Mouse (Mus musculus): ENCODE measurements around the gene Eif3g. TPM values are rescaled to one million over a fixed set of nuclear protein-coding genes. Genes with fewer than 3 reads are reported as not detected.

Gene Eif3g
- polyA plus RNA-seq, 1 experiment from 2014 or later: 305 TPM

Small RNA genes lying within 50 kb of the gene (microRNA-seq; reads per million reads assigned to microRNA genes)
- gene Mir7081 (ENCODE audit: borderline number of aligned reads): 0.86 reads per million

Other genes starting within 250 kb of the Eif3g start
- 47.7 and 49.5 TPM in 2 replicates for gene Pin1, start 246.5 kb downstream of the Eif3g start, polyA plus RNA-seq (2015; fragmentation: Nextera tagmentation; extraction: Ambion mirVana)
- 13.4 and 13.8 TPM in 2 replicates for gene Olfm2, start 152.3 kb downstream of the Eif3g start, polyA plus RNA-seq (2015; fragmentation: Nextera tagmentation; extraction: Ambion mirVana)
- gene Col5a3, start 83.6 kb downstream of the Eif3g start, polyA plus RNA-seq (2015; fragmentation: Nextera tagmentation; extraction: Ambion mirVana): 5.9 and 6.8 TPM in 2 replicates
- gene Rdh8, start 80.1 kb downstream of the Eif3g start, polyA plus RNA-seq (2015; fragmentation: Nextera tagmentation; extraction: Ambion mirVana): not detected in 2 replicates
- gene A230050P20Rik, start 30.0 kb downstream of the Eif3g start, polyA plus RNA-seq (2015; fragmentation: Nextera tagmentation; extraction: Ambion mirVana): 16.5 and 18.4 TPM in 2 replicates
- gene Angptl6, start 18.9 kb downstream of the Eif3g start, polyA plus RNA-seq (2015; fragmentation: Nextera tagmentation; extraction: Ambion mirVana): 5.0 and 5.4 TPM in 2 replicates
- gene Ppan, start 10.4 kb downstream of the Eif3g start, polyA plus RNA-seq (2015; fragmentation: Nextera tagmentation; extraction: Ambion mirVana): 83.2 and 89.9 TPM in 2 replicates
- gene Dnmt1, start 61.3 kb upstream of the Eif3g start, polyA plus RNA-seq (2015; fragmentation: Nextera tagmentation; extraction: Ambion mirVana): 77.2 and 78.4 TPM in 2 replicates
- 61.8 and 68.5 TPM in 2 replicates for gene S1pr2, start 78.2 kb upstream of the Eif3g start, polyA plus RNA-seq (2015; fragmentation: Nextera tagmentation; extraction: Ambion mirVana)
- gene Mrpl4, start 104.1 kb upstream of the Eif3g start, polyA plus RNA-seq (2015; fragmentation: Nextera tagmentation; extraction: Ambion mirVana): 122 and 126 TPM in 2 replicates
- 20.7 and 21.7 TPM in 2 replicates for gene Icam1, start 117.4 kb upstream of the Eif3g start, polyA plus RNA-seq (2015; fragmentation: Nextera tagmentation; extraction: Ambion mirVana)
- 0.59 and 1.0 TPM in 2 replicates for gene Icam4, start 130.8 kb upstream of the Eif3g start, polyA plus RNA-seq (2015; fragmentation: Nextera tagmentation; extraction: Ambion mirVana)
- 0.20 TPM in 2 replicates for gene Icam5, start 133.4 kb upstream of the Eif3g start, polyA plus RNA-seq (2015; fragmentation: Nextera tagmentation; extraction: Ambion mirVana)
- 0.39 and 1.5 TPM in 2 replicates for gene Zglp1, start 168.5 kb upstream of the Eif3g start, polyA plus RNA-seq (2015; fragmentation: Nextera tagmentation; extraction: Ambion mirVana)
- gene Gm49373, start 174.5 kb upstream of the Eif3g start, polyA plus RNA-seq (2015; fragmentation: Nextera tagmentation; extraction: Ambion mirVana): 0.72 and 1.0 TPM in 2 replicates
- gene Fdx1l, start 175.0 kb upstream of the Eif3g start, polyA plus RNA-seq (2015; fragmentation: Nextera tagmentation; extraction: Ambion mirVana): 61.0 and 65.4 TPM in 2 replicates
- 1.6 and 2.9 TPM in 2 replicates for gene Gm38431, start 193.4 kb upstream of the Eif3g start, polyA plus RNA-seq (2015; fragmentation: Nextera tagmentation; extraction: Ambion mirVana)
- gene Raver1, start 193.4 kb upstream of the Eif3g start, polyA plus RNA-seq (2015; fragmentation: Nextera tagmentation; extraction: Ambion mirVana): 55.4 and 65.8 TPM in 2 replicates
- 13.9 and 16.0 TPM in 2 replicates for gene Tyk2, start 232.6 kb upstream of the Eif3g start, polyA plus RNA-seq (2015; fragmentation: Nextera tagmentation; extraction: Ambion mirVana)

Measured in embryonic facial prominence, embryonic 15.5 days (tissue).